Mouse (Mus musculus) G1E (cell line): ENCODE data around the gene Lrtm1.

Experiments
- CTCF ChIP-seq: IDR thresholded peaks from 2 replicates; pipeline ENCODE4 v1.5.1; 2012; ENCODE audit warnings: low read depth, low read length, inconsistent platforms, mixed read lengths
- GATA1 ChIP-seq: IDR thresholded peaks from 2 replicates; pipeline ENCODE4 v1.6.1; 2012; ENCODE audit warnings: borderline replicate concordance, low read length, inconsistent platforms, mixed read lengths
- GATA2 ChIP-seq: IDR thresholded peaks from 2 replicates; pipeline ENCODE4 v1.6.1; 2012; ENCODE audit warnings: low read depth, low read length, inconsistent platforms, borderline replicate concordance
- POLR2AphosphoS5 ChIP-seq: IDR thresholded peaks from 2 replicates; pipeline ENCODE4 v1.6.1; 2012; ENCODE audit warnings: low read depth, low read length, inconsistent platforms; ENCODE audit not compliant: insufficient replicate concordance
- TAL1 ChIP-seq: conservative IDR thresholded peaks from 2 replicates; pipeline ENCODE4 v1.6.1; 2012; ENCODE audit warnings: low read depth, low read length, inconsistent platforms, mixed read lengths

- no peak for TF ChIP-seq CTCF
- TF ChIP-seq TAL1 = no peak
- no peak for TF ChIP-seq POLR2AphosphoS5
- TF ChIP-seq GATA1 = no peak
- no peak for TF ChIP-seq GATA2
Measured at GRCm38 (mm10) chr14:29040606-29041364, 22.8 kb downstream of the Lrtm1 start.
